Mouse (Mus musculus) midbrain, embryonic 13.5 days (tissue): Measurements from ENCODE around the gene Bach2. TPM values are rescaled to one million over a fixed set of nuclear protein-coding genes. Genes with fewer than 3 reads are reported as not detected.

Experiments
- ATAC-seq: fragments of 200-750 bp; cut with Nextera tagmentation; 2 replicates; pipeline ENCODE4 v1.8.0; 2017; ENCODE audit warnings: mild to moderate bottlenecking, moderate TSS enrichment, moderate library complexity
- H3K27ac ChIP-seq: fragments of 300-500 bp; sonication (generic); 2 replicates; pipeline ENCODE4 v1.5.1; 2015; ENCODE audit warnings: inconsistent platforms, mild to moderate bottlenecking, moderate library complexity
- H3K27me3 ChIP-seq: fragments of 300-500 bp; sonication (generic); 2 replicates; pipeline ENCODE4 v1.6.1; 2015; ENCODE audit warnings: mild to moderate bottlenecking, inconsistent platforms
- H3K36me3 ChIP-seq: fragments of 300-500 bp; sonication (generic); 2 replicates; pipeline ENCODE4 v1.6.1; 2015; ENCODE audit warnings: mild to moderate bottlenecking, inconsistent platforms
- H3K4me1 ChIP-seq: fragments of 300-500 bp; sonication (generic); replicated peaks from 2 replicates; pipeline ENCODE4 v1.6.1; 2015; ENCODE audit warnings: inconsistent platforms
- H3K4me2 ChIP-seq: fragments of 300-500 bp; sonication (generic); replicated peaks from 2 replicates; pipeline ENCODE4 v1.6.1; 2015; ENCODE audit warnings: moderate library complexity, mild to moderate bottlenecking, inconsistent platforms
- H3K4me3 ChIP-seq: fragments of 300-500 bp; sonication (generic); replicated peaks from 2 replicates; pipeline ENCODE4 v1.5.1; 2015; ENCODE audit warnings: mild to moderate bottlenecking, inconsistent platforms
- H3K9ac ChIP-seq: fragments of 300-500 bp; sonication (generic); replicated peaks from 2 replicates; pipeline ENCODE4 v1.6.1; 2015; ENCODE audit warnings: mild to moderate bottlenecking, inconsistent platforms
- H3K9me3 ChIP-seq: fragments of 300-500 bp; sonication (generic); 2 replicates; pipeline ENCODE4 v1.6.1; 2016; ENCODE audit warnings: mild to moderate bottlenecking, inconsistent platforms
- WGBS: fragments of 180-500 bp; shearing (Covaris S2); methylation state at CpG from one replicate; pipeline ENCODE4 v1.1.7; 2015; 5-methylcytosine and 5-hydroxymethylcytosine counted together
- polyA plus RNA-seq: library from polyadenylated mRNA; unstranded; fragments of >200 nt; fragmentation: Nextera tagmentation; extraction: Ambion mirVana; gene quantifications from 2 replicates; pipeline ENCODE4 v1.2.1, GENCODE M21; 2015

Bach2 gene
- polyA plus RNA-seq, 1 experiment from 2014 or later: 22.7 TPM

DNA sequence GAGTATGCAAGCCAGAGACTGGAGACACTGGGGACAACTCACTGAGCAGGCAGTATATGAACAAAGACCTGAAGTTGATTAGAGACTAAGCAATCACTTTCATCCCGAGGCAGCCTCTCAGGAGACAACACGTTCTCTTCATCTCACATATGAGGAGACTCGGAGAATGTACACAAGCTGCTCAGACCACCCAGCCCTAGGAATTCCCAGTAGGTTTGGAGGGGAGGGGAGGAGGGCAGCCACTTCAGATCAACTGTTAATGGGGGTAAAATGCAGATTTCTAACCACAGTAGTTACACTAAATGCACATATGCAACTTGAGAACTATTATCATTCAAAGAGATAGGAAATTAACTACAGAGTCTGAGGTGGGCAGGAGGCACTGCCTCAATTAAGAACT, 240.6 kb downstream of the Bach2 start:
- no peaks in the 10 kb centered on the region for H3K27me3 ChIP-seq
- H3K4me3 ChIP-seq: no peak overlapping the region
- H3K4me1 ChIP-seq: peaks cover 72% of the 10 kb centered on the region
- WGBS: 5% methylated on average over 3 of the region's 3 CpGs
- H3K4me2 ChIP-seq: no peak overlapping the region
- no peak overlapping the region for H3K9ac ChIP-seq
- peak overlapping the region; percentile 83 for H3K27ac ChIP-seq
- ATAC-seq: no peak
- H3K9me3 ChIP-seq: peaks cover 5% of the 10 kb centered on the region; the same call in 1 of the 2 replicates
- no peaks in the 10 kb centered on the region for H3K36me3 ChIP-seq

DNA sequence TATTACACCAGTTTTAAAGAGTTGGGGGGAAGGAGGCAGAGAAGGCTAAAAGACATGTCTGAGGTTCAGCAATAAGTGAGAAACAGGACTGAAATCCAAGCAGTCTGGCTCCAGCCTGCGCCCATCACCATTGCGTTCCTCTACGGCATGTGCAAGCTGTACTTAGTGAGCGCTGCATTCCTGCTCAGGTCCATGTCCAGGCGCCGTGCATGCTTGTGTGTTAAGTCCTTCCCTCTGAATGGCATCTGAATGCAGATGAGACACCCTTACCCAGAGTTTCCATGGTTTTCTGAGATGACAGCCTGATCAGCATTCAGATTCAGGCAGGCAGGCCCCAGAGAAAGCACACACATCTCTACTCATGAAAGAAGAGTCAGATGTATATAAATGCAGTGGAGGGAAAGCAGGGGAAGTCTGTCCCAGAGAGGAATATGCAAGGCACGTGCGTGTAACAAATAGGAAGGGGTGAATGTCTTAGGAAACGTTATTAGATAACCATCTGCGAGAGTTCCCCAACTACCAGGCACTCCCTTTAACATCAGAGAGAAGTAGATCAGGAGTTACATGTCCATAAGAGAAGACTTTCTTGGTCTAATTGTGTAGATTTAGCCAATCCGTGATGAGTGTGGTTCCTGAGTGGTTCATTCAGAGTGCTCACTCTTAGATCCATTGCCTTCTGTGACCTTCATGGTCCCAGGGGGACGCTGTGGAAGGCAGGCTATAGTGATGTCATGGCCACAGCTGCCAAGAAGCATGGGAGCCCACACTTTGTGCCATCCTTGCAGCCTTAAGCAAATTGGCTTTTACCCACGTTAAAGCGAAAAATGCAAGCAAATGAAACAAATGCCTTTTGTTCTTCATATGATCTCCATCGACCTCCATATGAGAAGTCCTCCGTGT, 241.4 kb downstream of the Bach2 start:
- no peaks in the 10 kb centered on the region for H3K27me3 ChIP-seq
- 0 out of 2 replicates have a peak overlapping the region, but pooled peaks have one; percentile 6 for H3K9ac ChIP-seq
- H3K36me3 ChIP-seq: no peaks in the 10 kb centered on the region
- H3K27ac ChIP-seq: peak overlapping the region; percentile 83
- peak overlapping the region; percentile 24; the same call in 1 of the 2 replicates for H3K4me2 ChIP-seq
- H3K4me1 ChIP-seq: peaks cover 72% of the 10 kb centered on the region
- ATAC-seq: peak; percentile 78
- no peak overlapping the region for H3K4me3 ChIP-seq
- peaks cover under 1% of the 10 kb centered on the region; the same call in 1 of the 2 replicates for H3K9me3 ChIP-seq
- WGBS: 34% methylated on average over 16 of the region's 16 CpGs

DNA sequence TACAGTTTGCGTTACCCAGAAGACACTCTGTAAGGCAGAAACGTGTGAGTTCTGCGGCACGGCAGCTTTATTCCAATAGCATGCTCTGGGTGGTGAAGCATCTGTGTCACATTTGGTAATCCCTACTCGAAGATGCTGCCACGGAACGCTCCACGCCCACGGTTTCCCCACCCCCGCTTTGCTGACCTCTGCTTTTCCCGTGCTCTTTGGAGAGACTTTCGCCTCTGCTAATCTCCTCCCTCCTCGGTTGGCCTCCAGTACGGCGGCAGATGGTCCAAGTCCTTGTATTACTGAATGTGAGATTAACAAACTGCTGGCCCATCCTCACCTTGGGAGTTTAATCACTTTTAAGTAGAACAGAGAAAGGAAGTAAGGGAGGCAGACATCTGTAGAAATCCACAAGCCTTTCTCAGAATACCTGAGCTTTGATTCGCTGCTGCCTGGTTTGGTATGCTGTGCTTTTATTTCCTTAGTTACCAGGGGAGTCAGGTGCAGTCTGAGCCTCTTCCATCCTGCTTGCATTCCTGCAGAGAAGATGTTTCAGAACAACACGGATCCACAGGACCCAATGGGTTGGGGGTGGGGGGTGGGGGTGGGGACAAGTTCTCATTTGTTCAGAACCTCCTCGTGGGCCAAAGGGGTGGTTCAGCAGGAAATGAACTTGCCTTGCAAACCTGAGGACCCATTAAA, 242.9 kb downstream of the Bach2 start:
- Histone ChIP-seq H3K27ac (peak overlapping the region; percentile 83), H3K27me3 (no peaks in the 10 kb centered on the region), H3K4me3 (no peak overlapping the region), H3K4me1 (peaks cover 80% of the 10 kb centered on the region), H3K9ac (0 out of 2 replicates have a peak overlapping the region, but pooled peaks have one; percentile 12), H3K36me3 (no peaks in the 10 kb centered on the region), H3K9me3 (no peaks in the 10 kb centered on the region), H3K4me2 (peak overlapping the region; percentile 24)
- ATAC-seq: no peak
- 11% methylated on average over 18 of the region's 18 CpGs for WGBS

DNA sequence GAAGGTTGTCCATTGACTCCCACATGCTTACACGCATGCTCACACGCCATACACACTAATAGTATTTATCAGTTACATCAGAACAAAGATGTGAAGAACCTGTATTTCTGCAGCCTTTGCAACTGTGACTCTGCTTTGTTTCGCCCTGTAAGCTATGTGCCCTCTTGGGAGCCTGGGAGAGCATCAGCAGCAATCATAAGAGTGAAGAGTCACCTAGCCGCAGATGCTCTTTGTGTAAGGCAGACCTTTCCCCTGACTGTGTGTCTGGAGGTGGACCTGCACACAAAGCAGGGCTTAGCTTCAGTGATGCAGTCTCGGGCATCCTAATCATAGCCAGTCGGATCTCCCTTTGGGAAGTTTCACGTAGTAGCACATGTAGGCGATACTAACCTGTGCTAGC, 243.5 kb downstream of the Bach2 start:
- no peaks in the 10 kb centered on the region for H3K36me3 ChIP-seq
- peak overlapping the region; percentile 34; the same call in 1 of the 2 replicates for H3K9ac ChIP-seq
- H3K4me1 ChIP-seq: peaks cover 80% of the 10 kb centered on the region
- H3K4me2 ChIP-seq: peak overlapping the region; percentile 24; the same call in 1 of the 2 replicates
- peak; percentile 11; the same call in 1 of the 2 replicates for ATAC-seq
- WGBS: 50% methylated on average over 8 of the region's 8 CpGs
- H3K27me3 ChIP-seq: no peaks in the 10 kb centered on the region
- H3K9me3 ChIP-seq: no peaks in the 10 kb centered on the region
- H3K27ac ChIP-seq: peak overlapping the region; percentile 83
- H3K4me3 ChIP-seq: no peak overlapping the region

DNA sequence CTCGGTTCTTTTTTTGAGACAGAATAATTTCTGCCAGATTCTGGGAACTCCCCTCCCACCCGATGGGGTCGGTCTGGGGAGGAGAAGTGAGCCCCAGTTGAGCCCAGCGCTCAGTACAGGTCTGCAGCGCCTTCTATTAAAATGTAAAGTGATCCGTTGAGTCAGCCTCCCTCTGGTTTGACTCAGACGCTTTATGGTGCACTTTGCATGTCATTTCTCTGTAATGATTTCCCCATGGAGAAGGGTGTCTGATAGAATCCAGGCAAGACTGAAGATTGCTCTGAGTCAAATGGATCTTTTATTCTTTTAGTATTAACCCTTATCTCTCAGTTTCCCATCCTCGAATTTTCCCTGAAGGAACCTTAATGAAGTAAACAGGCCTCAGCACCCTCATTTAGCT, 244.3 kb downstream of the Bach2 start:
- H3K4me1 ChIP-seq: peaks cover 82% of the 10 kb centered on the region
- H3K9ac ChIP-seq: 0 out of 2 replicates have a peak overlapping the region, but pooled peaks have one; percentile 34
- H3K27ac ChIP-seq: peak overlapping the region; percentile 83
- H3K36me3 ChIP-seq: no peaks in the 10 kb centered on the region
- no peak overlapping the region for H3K4me2 ChIP-seq
- ATAC-seq: no peak
- no peaks in the 10 kb centered on the region for H3K9me3 ChIP-seq
- H3K4me3 ChIP-seq: no peak overlapping the region
- no peaks in the 10 kb centered on the region for H3K27me3 ChIP-seq
- WGBS: 4% methylated on average over 8 of the region's 8 CpGs

DNA sequence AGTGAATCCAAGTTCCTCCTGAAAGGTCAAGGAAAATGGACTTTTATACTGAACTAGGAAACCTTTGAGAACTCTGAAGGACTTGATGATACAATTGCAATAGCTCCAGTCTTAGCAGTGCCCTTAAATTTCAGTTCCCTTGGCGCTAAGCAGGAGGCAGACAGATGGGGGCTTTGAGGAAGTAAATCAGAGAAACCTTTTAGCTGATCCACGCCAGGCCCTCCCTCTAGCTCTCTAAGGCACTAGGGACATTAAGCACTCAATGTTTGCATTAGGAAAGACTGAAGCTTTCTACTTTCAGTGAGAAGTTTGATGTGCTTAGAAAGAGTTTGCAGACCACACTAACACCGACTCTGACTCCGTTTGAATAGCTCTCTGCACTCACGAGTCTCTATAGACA, 247.2 kb downstream of the Bach2 start:
- 38% methylated on average over 5 of the region's 5 CpGs for WGBS
- H3K27me3 ChIP-seq: no peaks in the 10 kb centered on the region
- H3K9ac ChIP-seq: no peak overlapping the region
- H3K27ac ChIP-seq: no peak overlapping the region
- no peak for ATAC-seq
- H3K36me3 ChIP-seq: no peaks in the 10 kb centered on the region
- H3K4me3 ChIP-seq: no peak overlapping the region
- H3K4me2 ChIP-seq: no peak overlapping the region
- H3K9me3 ChIP-seq: no peaks in the 10 kb centered on the region
- H3K4me1 ChIP-seq: peaks cover 53% of the 10 kb centered on the region

DNA sequence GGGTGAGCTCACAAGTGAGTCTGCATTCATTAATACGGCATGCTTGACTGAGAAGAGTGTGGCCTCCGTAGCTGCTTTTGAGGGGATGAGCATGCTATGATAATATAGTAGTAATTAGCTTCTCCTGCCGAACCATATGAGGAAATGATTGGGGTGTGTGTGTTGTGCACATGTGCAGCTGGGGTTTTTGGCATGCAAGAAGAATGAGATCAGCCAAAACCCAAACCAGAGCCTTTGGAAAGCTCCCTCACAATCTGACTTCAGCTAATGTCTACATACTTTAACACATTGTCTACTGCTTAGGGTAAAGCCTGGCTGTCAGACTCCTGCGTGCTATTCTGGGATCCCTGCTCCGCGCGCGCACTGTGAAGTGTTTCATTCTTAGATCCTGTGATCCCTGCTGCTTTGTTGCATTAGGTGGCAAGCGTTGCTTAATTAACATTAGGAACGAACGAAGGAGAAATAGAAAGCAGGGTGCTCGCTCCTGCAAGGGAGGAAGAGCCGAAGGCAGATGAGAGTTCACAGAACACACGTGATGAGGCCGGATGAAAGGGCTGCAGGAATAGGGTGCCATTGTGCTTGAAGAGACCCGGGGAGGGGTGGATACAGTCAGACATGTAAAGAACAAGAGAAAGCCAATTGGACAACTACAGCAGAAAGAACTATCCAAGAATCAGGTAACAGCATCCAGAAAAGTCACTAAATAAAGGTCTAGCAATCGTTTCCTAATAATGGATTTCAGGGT, 248.2 kb downstream of the Bach2 start:
- peak overlapping the region; percentile 63 for H3K27ac ChIP-seq
- H3K9me3 ChIP-seq: no peaks in the 10 kb centered on the region
- WGBS: 30% methylated on average over 17 of the region's 17 CpGs
- 0 out of 2 replicates have a peak overlapping the region, but pooled peaks have one; percentile 10 for H3K9ac ChIP-seq
- peaks cover 45% of the 10 kb centered on the region for H3K4me1 ChIP-seq
- no peak overlapping the region for H3K4me3 ChIP-seq
- ATAC-seq: peak; percentile 61
- H3K4me2 ChIP-seq: peak overlapping the region; percentile 31
- H3K36me3 ChIP-seq: no peaks in the 10 kb centered on the region
- no peaks in the 10 kb centered on the region for H3K27me3 ChIP-seq

DNA sequence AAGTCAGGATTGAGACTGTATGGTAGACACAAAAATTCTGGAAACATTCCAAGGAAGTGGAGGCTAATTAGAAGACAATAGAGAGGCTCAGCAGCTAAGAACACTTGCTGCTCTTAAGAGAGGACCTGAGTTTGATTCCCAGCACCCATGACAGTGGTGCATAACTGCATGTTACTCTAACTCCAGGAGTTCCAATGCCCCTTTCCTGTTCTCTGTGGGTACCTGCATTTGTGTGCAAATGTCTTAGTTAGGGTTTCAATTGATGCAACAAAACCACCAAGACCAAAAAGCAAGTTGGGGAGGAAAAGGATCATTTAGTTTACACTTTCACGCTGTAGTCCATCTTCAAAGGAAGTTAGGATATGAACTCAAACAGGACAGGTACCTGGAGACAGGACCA, 250.6 kb downstream of the Bach2 start:
- peaks cover 26% of the 10 kb centered on the region for H3K4me1 ChIP-seq
- H3K4me3 ChIP-seq: no peak overlapping the region
- H3K36me3 ChIP-seq: no peaks in the 10 kb centered on the region
- H3K27ac ChIP-seq: no peak overlapping the region
- no peaks in the 10 kb centered on the region for H3K9me3 ChIP-seq
- H3K27me3 ChIP-seq: no peaks in the 10 kb centered on the region
- 87% methylated on average over 1 of the region's 1 CpGs for WGBS
- H3K4me2 ChIP-seq: no peak overlapping the region
- H3K9ac ChIP-seq: no peak overlapping the region
- no peak for ATAC-seq

DNA sequence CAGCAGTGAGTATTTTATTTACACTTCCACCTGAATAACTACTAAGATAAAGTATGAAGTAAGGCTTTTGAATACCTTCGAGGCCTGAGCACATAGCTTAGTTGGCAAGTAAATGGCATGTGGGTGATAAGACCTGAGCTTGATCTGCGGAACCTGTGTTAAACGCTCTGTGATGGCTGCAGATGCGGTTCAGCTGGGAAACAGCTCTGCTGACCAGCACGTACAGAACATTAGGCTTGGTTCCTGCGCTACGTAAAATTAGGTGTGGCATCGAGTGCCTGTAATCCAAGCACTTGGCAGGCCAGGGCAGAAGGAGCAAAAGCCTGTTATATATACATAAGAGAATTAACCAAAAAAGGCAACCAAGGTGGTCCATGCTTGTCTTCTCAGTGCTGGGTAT, 252.6 kb downstream of the Bach2 start:
- Histone ChIP-seq H3K36me3 (no peaks in the 10 kb centered on the region), H3K9me3 (peaks cover 7% of the 10 kb centered on the region; the same call in 1 of the 2 replicates), H3K4me1 (peaks cover 20% of the 10 kb centered on the region), H3K27me3 (no peaks in the 10 kb centered on the region), H3K27ac (no peak overlapping the region), H3K9ac (no peak overlapping the region), H3K4me3 (no peak overlapping the region), H3K4me2 (no peak overlapping the region)
- 85% methylated on average over 8 of the region's 8 CpGs for WGBS
- ATAC-seq: no peak

DNA sequence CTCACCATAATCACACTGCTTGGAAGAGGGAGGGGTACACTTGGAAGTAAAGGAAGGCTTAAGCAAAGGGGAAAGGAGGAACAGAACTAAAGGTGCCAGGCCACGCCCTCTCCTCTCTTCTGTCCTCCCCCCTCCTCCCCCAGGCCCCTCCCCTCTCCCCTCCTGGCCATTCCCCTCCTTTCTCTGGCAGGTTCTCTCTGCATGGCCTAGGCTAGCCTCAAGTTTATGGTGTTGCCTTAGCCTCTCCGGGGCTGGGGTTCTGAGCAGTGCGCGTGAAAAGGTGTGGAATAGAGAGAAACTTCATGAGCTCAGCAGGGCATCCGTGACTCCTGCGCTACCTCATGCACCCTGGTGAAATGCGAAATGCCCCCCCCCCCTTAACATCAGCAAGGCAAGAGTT, 254.2 kb downstream of the Bach2 start:
- no peak overlapping the region for H3K4me3 ChIP-seq
- no peak for ATAC-seq

DNA sequence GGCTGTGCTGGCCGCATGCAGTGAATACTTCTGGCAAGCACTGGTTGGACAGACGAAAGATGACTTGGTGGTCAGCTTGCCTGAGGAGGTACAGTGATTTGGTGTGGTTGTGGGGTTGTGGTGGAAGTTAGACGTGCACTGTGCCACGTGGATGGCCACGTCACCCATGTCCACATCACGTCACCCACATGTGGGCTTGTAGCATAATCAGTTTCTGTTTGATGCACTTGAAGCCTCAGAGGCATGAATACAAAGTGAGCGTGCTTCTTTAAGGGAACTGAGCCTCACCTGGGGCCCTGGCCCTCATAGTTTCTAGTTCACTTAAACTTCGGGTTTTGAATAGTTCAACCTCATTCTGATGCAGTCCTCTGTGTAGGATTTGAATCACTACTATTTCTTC, 263.2 kb downstream of the Bach2 start:
- no peak overlapping the region for H3K4me3 ChIP-seq
- peaks cover 22% of the 10 kb centered on the region for H3K36me3 ChIP-seq
- H3K9me3 ChIP-seq: no peaks in the 10 kb centered on the region
- H3K4me1 ChIP-seq: no peaks in the 10 kb centered on the region
- WGBS: 90% methylated on average over 8 of the region's 8 CpGs
- no peak overlapping the region for H3K4me2 ChIP-seq
- no peak overlapping the region for H3K27ac ChIP-seq
- ATAC-seq: no peak
- no peaks in the 10 kb centered on the region for H3K27me3 ChIP-seq
- H3K9ac ChIP-seq: no peak overlapping the region

More for the DNA sequence above, 254.2 kb downstream of the Bach2 start:
- H3K27ac ChIP-seq: no peak overlapping the region
- H3K4me2 ChIP-seq: no peak overlapping the region
- no peaks in the 10 kb centered on the region for H3K27me3 ChIP-seq
- 87% methylated on average over 7 of the region's 7 CpGs for WGBS
- H3K4me1 ChIP-seq: peaks cover 3% of the 10 kb centered on the region; the same call in 1 of the 2 replicates
- H3K36me3 ChIP-seq: no peaks in the 10 kb centered on the region
- no peak overlapping the region for H3K9ac ChIP-seq
- H3K9me3 ChIP-seq: peaks cover 7% of the 10 kb centered on the region; the same call in 1 of the 2 replicates
